Mouse (Mus musculus): Measurements from ENCODE around the gene Pik3cb.

Pik3cb gene

GRCm38 (mm10) chr9:99081718-99082117 is 58.7 kb downstream of the Pik3cb start:
- no peak for DNase-seq (ENCODE audit: low spot score)

GRCm38 (mm10) chr9:99081308-99081707 is 59.1 kb downstream of the Pik3cb start:
- DNase-seq (ENCODE audit: low spot score): no peak

- DNase-seq (ENCODE audit: low spot score): no peak
Measured at GRCm38 (mm10) chr9:99080657-99081056, 59.8 kb downstream of the Pik3cb start.

GRCm38 (mm10) chr9:99074462-99074861 is 66.0 kb downstream of the Pik3cb start:
- DNase-seq (ENCODE audit: low spot score): no peak

- no peak for DNase-seq (ENCODE audit: low spot score)
Measured at GRCm38 (mm10) chr9:99072538-99072937, 67.9 kb downstream of the Pik3cb start.

GRCm38 (mm10) chr9:99065311-99065710 is 75.1 kb downstream of the Pik3cb start:
- DNase-seq (ENCODE audit: low spot score): peak; percentile 49

GRCm38 (mm10) chr9:99064216-99064615 is 76.2 kb downstream of the Pik3cb start:
- DNase-seq (ENCODE audit: low spot score): no peak

- DNase-seq (ENCODE audit: low spot score): peak; percentile 86
Measured at GRCm38 (mm10) chr9:99062544-99062943, 77.9 kb downstream of the Pik3cb start.

GRCm38 (mm10) chr9:99057751-99058150 is 82.7 kb downstream of the Pik3cb start:
- DNase-seq (ENCODE audit: low spot score): peak; percentile 30

- no peak for DNase-seq (ENCODE audit: low spot score)
Measured at GRCm38 (mm10) chr9:99049760-99050159, 90.7 kb downstream of the Pik3cb start.

GRCm38 (mm10) chr9:99048724-99049250 is 91.6 kb downstream of the Pik3cb start:
- peak; percentile 15 for DNase-seq (ENCODE audit: low spot score)

GRCm38 (mm10) chr9:99044761-99045160 is 95.7 kb downstream of the Pik3cb start:
- DNase-seq (ENCODE audit: low spot score): peak; percentile 65

- no peak for DNase-seq (ENCODE audit: low spot score)
Measured at GRCm38 (mm10) chr9:99042641-99043040, 97.8 kb downstream of the Pik3cb start.

- DNase-seq (ENCODE audit: low spot score): no peak
Measured at GRCm38 (mm10) chr9:99041994-99042393, 98.4 kb downstream of the Pik3cb start.

GRCm38 (mm10) chr9:99035575-99035974 is 104.8 kb downstream of the Pik3cb start, which contains the start of gene Gm1123:
TSS of gene Gm1123 (minus strand) at chr9:99035715.
- no peak for DNase-seq (ENCODE audit: low spot score)

GRCm38 (mm10) chr9:99034111-99034510 is 106.3 kb downstream of the Pik3cb start:
- DNase-seq (ENCODE audit: low spot score): no peak

GRCm38 (mm10) chr9:99032031-99032430 is 108.4 kb downstream of the Pik3cb start:
- no peak for DNase-seq (ENCODE audit: low spot score)

GRCm38 (mm10) chr9:99021751-99022150 is 118.7 kb downstream of the Pik3cb start:
- no peak for DNase-seq (ENCODE audit: low spot score)

- no peak for DNase-seq (ENCODE audit: low spot score)
Measured at GRCm38 (mm10) chr9:99021166-99021565, 119.3 kb downstream of the Pik3cb start.

GRCm38 (mm10) chr9:99017679-99018078 is 122.7 kb downstream of the Pik3cb start:
- no peak for DNase-seq (ENCODE audit: low spot score)

GRCm38 (mm10) chr9:99016759-99017158 is 123.7 kb downstream of the Pik3cb start:
- DNase-seq (ENCODE audit: low spot score): no peak

GRCm38 (mm10) chr9:99016301-99016700 is 124.1 kb downstream of the Pik3cb start:
- no peak for DNase-seq (ENCODE audit: low spot score)

- DNase-seq (ENCODE audit: low spot score): no peak
Measured at GRCm38 (mm10) chr9:99009898-99010199, 130.6 kb downstream of the Pik3cb start.

- DNase-seq (ENCODE audit: low spot score): no peak
Measured at GRCm38 (mm10) chr9:99009069-99009897, 131.1 kb downstream of the Pik3cb start.

All from layer of hippocampus, adult 11-12 months (tissue).